Mouse (Mus musculus): ENCODE data around the gene Kif24.

DNA sequence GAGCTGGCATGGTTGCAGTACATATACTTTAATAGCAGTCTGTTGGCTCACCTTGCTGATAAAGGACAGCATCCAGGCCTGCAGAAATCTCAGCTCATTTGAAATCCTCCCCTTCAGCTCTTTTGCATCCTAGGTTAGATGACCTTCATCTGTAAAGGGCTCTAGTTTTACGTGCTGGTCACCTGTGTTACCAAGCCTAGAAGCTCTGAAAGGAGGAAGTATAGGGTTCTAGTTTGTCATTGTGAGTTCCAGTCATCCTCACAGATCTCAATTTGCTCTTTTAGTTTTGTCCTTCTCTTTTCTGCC is 6.7 kb upstream of the Kif24 start:
- TF ChIP-seq CTCF (IDR thresholded peaks at IDR 0.05) (no peak), EP300 (IDR thresholded peaks at IDR 0.05) (no peak)

Measured in lung, postnatal 0 days (tissue).